Mouse (Mus musculus): ENCODE measurements around the gene Lmntd1.
"Not testable (repeated sequence)": the region's sequence is repeated elsewhere in the genome, so short reads cannot be mapped to it uniquely, and the experiment has no call there.

The Lmntd1 gene

DNA sequence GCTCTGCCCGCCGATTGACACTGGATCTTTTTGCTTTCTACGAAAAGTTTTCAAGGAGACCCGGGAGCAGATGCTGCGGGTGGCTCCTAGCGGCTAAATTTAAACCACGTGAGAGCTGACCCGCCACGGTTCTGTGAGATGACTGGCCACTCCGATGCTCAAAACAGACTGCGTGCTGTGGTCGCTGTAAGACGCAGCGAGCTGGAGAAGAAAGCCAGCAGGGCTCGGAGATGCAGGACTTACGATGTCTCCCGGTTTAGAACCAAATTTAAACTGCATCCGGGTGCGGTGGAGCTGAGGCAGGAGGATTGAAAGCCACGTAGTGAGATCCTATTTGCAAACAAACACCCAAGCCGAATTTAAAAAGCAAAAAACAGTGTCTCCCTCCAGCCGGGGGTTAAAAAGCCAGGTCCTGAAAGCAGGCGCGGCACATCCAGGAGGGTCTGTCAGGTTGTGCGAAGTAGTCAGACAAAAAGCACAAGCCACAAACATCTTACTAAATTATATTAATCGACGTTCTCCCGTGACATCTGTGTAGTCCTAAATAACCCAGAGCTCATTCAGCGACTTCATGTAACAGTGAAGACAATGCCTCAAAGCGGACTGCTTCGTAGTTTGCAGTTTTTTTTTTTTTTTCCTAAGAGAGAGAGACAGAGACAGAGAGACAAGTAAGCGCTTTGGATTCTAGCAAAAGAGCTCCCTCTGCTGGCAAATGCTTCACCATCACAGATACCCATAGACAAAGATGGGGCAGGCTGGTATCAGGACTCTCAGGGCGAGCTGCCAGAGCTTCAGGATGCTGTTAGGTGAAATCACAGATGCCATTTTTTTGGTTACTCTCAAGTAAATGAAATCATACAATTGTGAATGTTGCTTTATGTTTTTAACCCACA, 272.6 kb downstream of the Lmntd1 start:
- peak; percentile 59 to 76 for DNase-seq (ENCODE audit: low spot score in 2 of 2)

DNA sequence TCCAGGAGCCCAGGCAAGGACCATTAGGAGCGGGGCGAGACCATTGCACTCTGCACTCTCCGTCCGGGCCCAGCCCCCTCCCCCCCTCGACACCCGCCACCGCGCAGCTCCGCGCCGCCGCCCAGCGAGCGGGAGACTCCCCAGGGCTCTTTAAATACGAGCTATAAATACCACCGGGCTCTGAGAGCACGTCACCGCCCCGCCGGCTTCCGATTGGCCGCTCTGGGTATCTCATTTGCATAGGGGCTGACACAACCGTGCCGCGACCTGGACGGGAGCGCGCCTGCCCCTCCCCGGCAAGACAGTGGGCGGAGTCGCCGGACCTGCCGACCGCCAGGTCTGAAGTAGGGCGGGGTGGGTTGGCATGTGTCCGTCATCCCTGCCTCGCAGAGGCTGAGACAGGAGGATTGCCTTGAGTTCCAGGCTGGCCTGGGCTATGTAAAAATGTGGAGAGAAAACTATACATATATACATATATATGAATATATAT, 273.4 kb downstream of the Lmntd1 start:
- DNase-seq (ENCODE audit: low spot score in 2 of 2), result peak; percentile 82 to 91

DNA sequence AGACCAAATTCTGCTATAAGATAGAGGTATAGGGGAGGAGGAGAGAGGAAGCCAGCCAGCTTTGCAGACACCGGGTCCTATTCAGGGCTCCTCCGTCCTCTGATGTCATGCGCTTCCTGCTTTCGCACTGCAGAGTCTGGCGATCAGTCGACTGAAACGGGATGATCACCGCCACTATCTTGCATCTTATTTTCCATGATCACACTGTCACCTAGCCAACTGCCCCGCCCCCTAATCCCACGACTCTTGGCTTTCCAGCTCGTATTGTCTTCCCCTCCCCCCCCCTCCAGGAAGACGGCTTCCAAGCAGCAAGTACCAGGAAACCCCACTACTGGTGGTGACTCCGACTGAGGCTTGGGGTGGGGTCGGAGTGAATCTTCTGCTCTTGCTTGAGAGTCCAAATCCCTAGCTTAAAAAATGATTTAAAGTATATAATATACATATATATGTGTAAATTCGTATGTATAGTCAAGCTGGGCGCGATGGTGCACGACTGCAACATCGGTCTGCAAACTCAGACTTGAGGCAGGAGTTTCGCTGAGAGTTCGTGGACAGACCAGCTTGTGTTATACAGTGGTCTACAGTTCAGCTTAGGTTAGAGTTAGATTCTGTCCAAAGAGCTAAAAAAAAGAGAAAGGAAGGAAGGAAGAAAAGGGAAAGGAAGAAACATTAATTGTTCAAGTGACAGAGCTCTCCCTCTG, 274.0 kb downstream of the Lmntd1 start:
- peak; percentile 27 to 32 for DNase-seq (ENCODE audit: low spot score in 2 of 2)

DNA sequence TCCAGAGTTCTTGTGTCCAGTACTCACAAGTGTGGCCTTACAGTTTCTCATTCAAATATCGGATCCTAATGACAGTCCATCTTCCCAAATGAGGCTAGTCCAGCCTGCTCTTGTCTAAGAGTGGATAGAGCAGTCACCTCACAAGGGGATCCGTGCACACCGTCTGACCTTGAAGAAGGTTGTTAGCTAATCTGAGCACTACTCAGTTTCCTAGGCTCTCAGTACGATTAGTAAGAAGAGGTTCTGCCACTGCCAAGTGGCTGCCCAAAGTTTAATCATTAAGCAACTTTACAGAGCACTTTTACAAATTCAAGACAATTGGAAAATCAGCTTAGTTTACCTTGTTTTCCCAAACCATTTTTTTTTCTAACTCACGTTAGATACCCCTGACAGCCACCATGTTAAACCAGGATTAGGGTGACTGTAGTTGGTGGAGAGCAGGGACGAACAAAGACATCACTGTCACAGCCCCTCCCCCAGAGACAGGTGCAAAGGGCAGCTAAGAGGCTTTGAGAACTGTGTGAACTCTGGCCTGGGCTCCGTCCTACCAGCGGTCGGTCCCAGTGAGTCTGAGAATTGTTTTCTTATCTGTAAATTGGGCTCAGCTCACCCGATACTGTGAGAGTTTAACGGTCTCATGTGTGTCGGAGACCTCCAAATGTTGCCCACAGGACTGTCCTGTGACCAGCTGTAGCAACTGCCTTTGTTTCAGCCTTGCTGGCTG, 275.4 kb downstream of the Lmntd1 start:
- no peak for DNase-seq (ENCODE audit: low spot score in 2 of 2)

DNA sequence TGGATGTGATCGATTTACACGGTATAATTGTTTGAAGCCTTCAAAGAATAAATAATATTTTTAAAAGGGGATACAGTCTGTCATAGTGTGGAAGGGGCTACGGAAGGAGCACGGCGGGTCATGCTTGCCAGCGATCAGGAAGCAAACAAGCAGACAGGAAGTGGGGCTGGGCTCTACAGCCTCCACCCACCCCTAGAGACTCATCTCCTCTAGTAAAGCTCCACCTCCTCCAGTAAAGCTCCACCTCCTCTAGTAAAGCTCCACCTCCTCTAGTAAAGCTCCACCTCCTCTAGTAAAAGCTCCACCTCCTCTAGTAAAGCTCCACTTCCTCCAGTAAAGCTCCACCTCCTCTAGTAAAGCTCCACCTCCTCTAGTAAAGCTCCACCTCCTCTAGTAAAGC, 276.6 kb downstream of the Lmntd1 start:
- DNase-seq (ENCODE audit: low spot score in 2 of 2), result not testable (repeated sequence)

DNA sequence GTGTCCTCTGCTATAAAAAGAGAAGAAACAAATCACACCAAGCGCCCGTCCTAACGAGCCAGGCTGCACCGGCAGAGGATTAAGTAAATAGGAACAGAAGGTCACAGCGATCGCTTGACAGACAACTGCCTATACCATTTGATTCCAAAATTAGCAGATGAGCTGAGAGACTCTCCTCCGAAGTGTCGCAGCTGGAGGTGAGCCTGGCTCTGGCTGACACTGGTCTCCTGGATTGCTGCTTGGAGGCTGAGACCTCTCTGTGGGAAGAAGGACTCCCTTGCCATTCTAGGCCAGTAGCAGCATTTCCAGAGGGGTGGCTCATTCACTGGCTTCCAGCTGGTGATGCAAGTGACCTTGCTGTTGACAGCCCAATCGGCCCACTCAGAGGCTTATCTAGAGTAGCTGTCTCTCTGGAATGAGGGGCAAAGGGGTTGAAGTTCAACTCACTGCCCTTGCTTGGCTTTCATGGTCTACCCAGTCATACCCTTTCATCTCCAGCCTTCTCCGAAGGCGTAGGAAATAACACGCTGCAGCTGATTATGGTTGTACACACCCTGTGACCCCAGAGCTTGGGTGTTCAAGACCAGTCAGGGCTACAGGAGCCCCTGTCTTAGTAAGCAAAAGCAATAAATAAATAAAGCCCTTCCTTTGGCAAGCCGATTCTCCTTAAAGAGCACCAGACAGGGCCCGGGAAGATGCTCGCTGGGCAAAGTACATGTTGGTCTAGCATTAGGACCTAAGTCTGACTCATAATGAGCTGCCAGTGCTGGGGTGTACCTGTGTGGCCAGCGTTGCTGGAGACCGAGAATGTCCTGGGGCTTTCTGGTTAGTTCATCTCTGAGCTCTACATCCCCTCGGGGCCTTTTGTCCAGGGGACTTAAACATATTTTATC, 278.0 kb downstream of the Lmntd1 start:
- DNase-seq (ENCODE audit: low spot score in 2 of 2), result no peak

DNA sequence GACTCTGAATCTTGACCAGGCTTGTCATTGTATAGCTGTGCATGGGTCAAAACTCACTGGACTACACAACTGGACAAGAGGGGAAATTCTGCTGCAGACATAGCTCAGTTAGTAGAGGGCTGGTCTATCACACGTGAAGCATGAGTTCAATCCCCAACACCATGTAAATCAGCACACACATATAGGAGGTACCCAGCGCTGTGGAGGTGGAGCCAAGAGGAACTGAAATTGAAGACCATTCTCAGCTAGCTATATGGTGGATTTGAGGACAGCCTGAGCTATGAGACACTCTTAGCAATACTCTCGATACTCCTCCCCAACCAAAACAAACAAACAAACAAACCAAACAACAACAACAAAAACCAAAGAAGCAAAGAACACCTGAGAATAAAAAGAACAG, 279.9 kb downstream of the Lmntd1 start:
- no peak for DNase-seq (ENCODE audit: low spot score in 2 of 2)

DNA sequence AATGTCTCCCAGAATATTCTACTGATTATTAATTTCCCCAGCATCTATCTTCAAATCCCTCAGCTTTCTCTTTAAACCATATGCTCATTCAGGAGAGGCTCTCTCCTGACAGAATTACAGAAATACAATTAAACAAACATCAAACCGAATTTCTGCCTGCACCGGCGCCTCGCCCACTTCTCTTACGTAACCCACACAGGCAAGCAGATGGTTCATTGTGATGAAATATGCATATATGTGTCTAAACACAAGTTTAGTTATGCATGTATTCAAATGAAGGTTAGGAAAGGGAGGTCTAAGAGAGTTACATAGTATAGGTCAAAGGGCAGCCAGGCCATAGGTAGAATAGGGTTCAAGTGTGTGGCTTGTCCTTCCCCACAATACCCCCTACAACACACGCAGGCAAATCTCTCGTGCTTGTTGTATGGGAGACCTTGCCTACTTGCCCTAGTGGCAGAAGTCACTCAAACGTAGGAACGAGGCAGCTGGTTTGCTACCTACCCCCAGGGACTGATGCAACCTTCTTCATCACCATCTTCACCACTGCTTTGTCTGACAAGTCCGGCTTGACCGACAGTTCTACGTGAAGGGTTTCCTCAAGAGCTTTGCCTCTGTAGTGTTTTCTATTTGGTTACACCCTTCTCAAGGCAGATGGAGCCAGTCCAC, 287.8 kb downstream of the Lmntd1 start:
- DNase-seq (ENCODE audit: low spot score in 2 of 2), result peak in 1 of 2 experiments; percentile 40

DNA sequence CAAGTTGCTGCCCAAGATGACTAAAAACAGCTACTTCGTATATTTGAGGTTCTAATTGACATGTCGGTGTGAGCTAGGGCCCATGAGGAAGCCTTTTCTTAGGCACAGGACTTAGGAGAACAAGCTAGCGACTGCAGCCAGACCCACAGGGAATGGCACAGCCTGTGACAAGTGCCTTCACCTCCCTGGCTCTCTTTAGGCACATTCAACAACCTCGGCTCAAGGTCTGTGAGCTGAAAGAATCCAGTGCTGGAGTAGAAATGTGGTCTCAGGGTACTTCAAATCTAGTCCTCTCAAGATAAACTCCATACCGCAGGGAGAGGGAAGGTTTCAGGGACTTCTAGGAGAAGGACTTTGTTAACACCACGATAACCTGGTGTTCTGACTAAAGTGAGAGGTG, 289.0 kb downstream of the Lmntd1 start:
- DNase-seq (ENCODE audit: low spot score in 2 of 2), result no peak

DNA sequence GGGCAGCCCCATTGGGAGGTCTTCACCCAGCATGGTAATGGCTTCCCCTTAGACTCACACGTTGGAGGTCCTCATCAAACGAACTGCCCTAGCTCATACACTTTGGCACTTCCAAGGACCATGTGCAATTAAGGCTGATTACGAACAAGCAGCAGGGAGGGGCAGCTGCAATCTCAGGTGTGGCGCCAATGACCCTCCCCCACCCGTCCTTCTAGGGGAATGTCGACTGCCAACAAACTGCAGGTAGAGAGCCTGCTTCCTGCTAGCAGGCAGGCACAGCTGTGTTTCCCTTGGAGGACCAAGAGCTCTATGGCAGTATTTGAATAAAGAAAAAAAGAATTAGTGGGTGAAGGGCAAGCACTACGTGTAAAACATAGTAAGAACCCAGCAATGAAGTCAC, 289.6 kb downstream of the Lmntd1 start:
- no peak for DNase-seq (ENCODE audit: low spot score in 2 of 2)

DNA sequence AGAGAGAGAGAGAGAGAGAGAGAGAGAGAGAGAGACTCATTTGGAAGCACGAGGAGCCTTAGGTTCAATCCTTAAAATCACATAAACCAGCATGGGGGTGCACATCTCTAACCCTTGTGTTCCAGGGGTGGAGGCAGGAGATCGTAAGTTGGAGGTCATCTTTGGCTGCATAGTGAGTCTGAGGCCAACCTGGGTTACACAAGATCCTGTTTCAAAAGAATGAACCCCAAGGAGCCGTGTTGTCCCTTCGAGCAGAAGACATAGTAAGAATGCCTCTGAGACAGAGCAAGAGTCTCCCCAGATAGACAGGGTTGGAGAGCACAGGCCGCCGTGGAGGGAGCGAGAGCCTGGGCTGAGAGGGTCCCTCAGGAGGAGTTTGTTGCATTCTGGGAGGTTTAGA, 291.9 kb downstream of the Lmntd1 start:
- DNase-seq (ENCODE audit: low spot score in 2 of 2), result no peak

DNA sequence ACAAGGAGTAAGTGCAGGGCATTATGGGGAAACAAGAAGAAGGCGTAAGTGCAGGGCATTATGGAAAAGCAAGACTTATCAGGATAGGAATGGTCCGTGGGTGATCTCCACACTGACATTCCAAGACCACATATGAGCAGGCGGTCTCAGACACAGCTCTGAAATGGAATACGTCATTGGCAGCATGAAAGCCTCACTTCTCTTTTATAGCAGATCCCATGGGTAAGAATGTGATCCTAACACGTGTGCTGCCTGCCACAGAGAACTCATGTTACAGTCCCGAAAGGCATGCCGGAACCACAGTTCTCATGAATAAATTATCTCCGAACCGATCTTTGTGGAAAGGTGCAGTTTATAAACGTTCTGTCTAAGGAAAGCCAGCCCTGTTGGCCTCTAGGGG, 294.0 kb downstream of the Lmntd1 start:
- no peak for DNase-seq (ENCODE audit: low spot score in 2 of 2)

Data from frontal cortex, postnatal 25 days (tissue).